Mouse (Mus musculus) ES-Bruce4 (cell line): ENCODE measurements around the gene Nup62. TPM values are rescaled to one million over a fixed set of nuclear protein-coding genes. Genes with fewer than 3 reads are reported as not detected.
A peak's percentile ranks its signal among the peaks of the same experiment; 100 is the strongest.

Experiments used
- H3K27ac ChIP-seq: 2 replicates; pipeline ENCODE4 v1.5.1; 2012; ENCODE audit warnings: low read length, inconsistent platforms; ENCODE audit not compliant: insufficient read depth
- H3K27me3 ChIP-seq: 2 replicates; pipeline ENCODE4 v1.6.1; 2012; ENCODE audit warnings: mild to moderate bottlenecking, low read length, inconsistent platforms; ENCODE audit not compliant: control insufficient read depth, poor library complexity, insufficient read depth, severe bottlenecking
- H3K36me3 ChIP-seq: 2 replicates; pipeline ENCODE4 v1.6.1; 2012; ENCODE audit warnings: inconsistent platforms, mild to moderate bottlenecking, low read length, moderate library complexity; ENCODE audit not compliant: control insufficient read depth, poor library complexity, insufficient read depth, severe bottlenecking
- H3K4me1 ChIP-seq: one replicate; pipeline ENCODE4 v1.8.1; 2011; ENCODE audit warnings: low read length; ENCODE audit not compliant: control insufficient read depth, insufficient read depth
- H3K4me3 ChIP-seq: 2 replicates; pipeline ENCODE4 v1.5.1; 2011; ENCODE audit warnings: low read depth, mild to moderate bottlenecking, low read length
- H3K9ac ChIP-seq: 2 replicates; pipeline ENCODE4 v1.6.1; 2012; ENCODE audit warnings: low read depth, mild to moderate bottlenecking, inconsistent platforms; ENCODE audit not compliant: poor library complexity, severe bottlenecking
- H3K9me3 ChIP-seq: replicated peaks from 2 replicates; pipeline ENCODE4 v1.6.1; 2012; ENCODE audit warnings: mild to moderate bottlenecking, low read length, inconsistent platforms; ENCODE audit not compliant: control insufficient read depth, poor library complexity, insufficient read depth, severe bottlenecking
- CTCF ChIP-seq: IDR thresholded peaks from one replicate; pipeline ENCODE4 v1.8.1; 2011; ENCODE audit warnings: low read depth, low read length
- EP300 ChIP-seq: IDR thresholded peaks from 2 replicates; pipeline ENCODE4 v1.6.1; 2011; ENCODE audit warnings: low read depth, low read length; ENCODE audit not compliant: insufficient read depth
- POLR2A ChIP-seq: IDR thresholded peaks from one replicate; pipeline ENCODE4 v1.8.1; 2011; ENCODE audit warnings: low read length; ENCODE audit not compliant: insufficient read depth
- polyA plus RNA-seq: library from polyadenylated mRNA; stranded (reverse); fragments of >200 nt; gene quantifications from 2 replicates; pipeline ENCODE4 v1.2.4, GENCODE M21; 2011; ENCODE audit warnings: low read depth; ENCODE audit not compliant: missing spikeins, insufficient read depth, insufficient read length

The Nup62 gene
- polyA plus RNA-seq, 1 experiment: 90.6 TPM

- no peaks in the 10 kb centered on the region for H3K9me3 ChIP-seq
- peak within 1 kb of the TSS; percentile 82 for H3K4me3 ChIP-seq
- H3K36me3 ChIP-seq: no peaks in the 10 kb centered on the region
- no peaks in the 10 kb centered on the region for H3K4me1 ChIP-seq
- peak within 1 kb of the TSS; percentile 74 for H3K27ac ChIP-seq
- peak within 1 kb of the TSS; percentile 85 for H3K9ac ChIP-seq
- no peaks in the 10 kb centered on the region for H3K27me3 ChIP-seq
- TF ChIP-seq CTCF (no peak), EP300 (0 out of 2 replicates have a peak, but pooled peaks have one; percentile 3), POLR2A (peak; percentile 25)
These were observed 41.2 kb downstream of the Nup62 start, which contains the start of gene Pnkp for GRCm38 (mm10) chr7:44857042-44857552. Pnkp (plus strand) TSS chr7:44857139.

GRCm38 (mm10) chr7:44857905-44858304 is 42.0 kb downstream of the Nup62 start:
- Histone ChIP-seq H3K9ac (peak overlapping the region; percentile 85), H3K27ac (no peak overlapping the region), H3K4me3 (peak overlapping the region; percentile 66), H3K36me3 (peaks cover 6% of the 10 kb centered on the region; the same call in 1 of the 2 replicates), H3K9me3 (no peaks in the 10 kb centered on the region), H3K27me3 (no peaks in the 10 kb centered on the region), H3K4me1 (no peaks in the 10 kb centered on the region)
- TF ChIP-seq CTCF (no peak), POLR2A (no peak), EP300 (no peak)

- no peaks in the 10 kb centered on the region for H3K9me3 ChIP-seq
- no peak overlapping the region for H3K9ac ChIP-seq
- no peaks in the 10 kb centered on the region for H3K27me3 ChIP-seq
- no peak for TF ChIP-seq CTCF
- TF ChIP-seq EP300: no peak
- TF ChIP-seq POLR2A: no peak
- no peak overlapping the region for H3K27ac ChIP-seq
- peaks cover 11% of the 10 kb centered on the region; the same call in 1 of the 2 replicates for H3K36me3 ChIP-seq
- H3K4me1 ChIP-seq: no peaks in the 10 kb centered on the region
- no peak overlapping the region for H3K4me3 ChIP-seq
These were observed 44.0 kb downstream of the Nup62 start for GRCm38 (mm10) chr7:44859896-44860295.

- H3K4me1 ChIP-seq: no peaks in the 10 kb centered on the region
- no peak overlapping the region for H3K4me3 ChIP-seq
- H3K27ac ChIP-seq: no peak overlapping the region
- H3K9me3 ChIP-seq: no peaks in the 10 kb centered on the region
- TF ChIP-seq CTCF (peak; percentile 99), EP300 (no peak)
- no peak overlapping the region for H3K9ac ChIP-seq
- peaks cover 11% of the 10 kb centered on the region; the same call in 1 of the 2 replicates for H3K36me3 ChIP-seq
- no peaks in the 10 kb centered on the region for H3K27me3 ChIP-seq
These were observed 44.9 kb downstream of the Nup62 start for GRCm38 (mm10) chr7:44860576-44861428.

GRCm38 (mm10) chr7:44861429-44861816 is 45.5 kb downstream of the Nup62 start:
- H3K36me3 ChIP-seq: peaks cover 11% of the 10 kb centered on the region; the same call in 1 of the 2 replicates
- H3K4me1 ChIP-seq: no peaks in the 10 kb centered on the region
- no peak overlapping the region for H3K4me3 ChIP-seq
- no peak for TF ChIP-seq POLR2A
- no peak overlapping the region for H3K27ac ChIP-seq
- H3K27me3 ChIP-seq: no peaks in the 10 kb centered on the region
- H3K9me3 ChIP-seq: no peaks in the 10 kb centered on the region
- no peak overlapping the region for H3K9ac ChIP-seq

GRCm38 (mm10) chr7:44862434-44862833 is 46.5 kb downstream of the Nup62 start:
- Histone ChIP-seq H3K9me3 (no peaks in the 10 kb centered on the region), H3K27me3 (no peaks in the 10 kb centered on the region), H3K4me3 (no peak overlapping the region), H3K9ac (no peak overlapping the region), H3K27ac (no peak overlapping the region), H3K36me3 (peaks cover 11% of the 10 kb centered on the region; the same call in 1 of the 2 replicates), H3K4me1 (peaks cover 1% of the 10 kb centered on the region)
- TF ChIP-seq EP300 (no peak), CTCF (no peak), POLR2A (no peak)
